Mouse (Mus musculus): ENCODE data around the gene Cnih2. TPM values are rescaled to one million over a fixed set of nuclear protein-coding genes. Genes with fewer than 3 reads are reported as not detected.
"Not testable (repeated sequence)": the region's sequence is repeated elsewhere in the genome, so short reads cannot be mapped to it uniquely, and the experiment has no call there.

The Cnih2 gene
- total RNA-seq, 2 experiments from 2014 or later = 1.8 to 2.1 TPM

GRCm38 (mm10) chr19:5093481-5094242 lies 4.7 kb downstream of the Cnih2 start:
- DNase-seq = no peak

- DNase-seq = no peak
These were observed 6.2 kb downstream of the Cnih2 start for GRCm38 (mm10) chr19:5092083-5092482.

DNA sequence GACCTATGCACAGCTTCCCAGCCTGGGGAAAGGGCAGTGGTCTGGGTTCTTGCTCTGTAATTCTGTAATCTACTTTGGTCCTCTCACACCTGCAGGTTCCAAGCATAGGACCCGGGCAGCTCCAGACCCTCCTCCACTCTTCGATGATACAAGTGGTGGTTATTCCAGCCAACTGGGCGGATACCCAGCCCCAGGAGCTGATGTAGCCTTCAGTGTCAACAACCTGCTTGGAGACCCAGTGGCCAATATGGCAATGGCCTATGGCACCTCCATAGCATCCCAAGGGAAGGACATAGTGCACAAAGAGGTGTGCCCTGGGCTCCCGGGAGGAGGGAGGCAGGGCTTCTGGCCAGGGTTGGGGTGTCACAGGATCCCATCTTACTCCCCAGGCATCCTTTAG lies 9.0 kb downstream of the Cnih2 start:
- DNase-seq = no peak

DNA sequence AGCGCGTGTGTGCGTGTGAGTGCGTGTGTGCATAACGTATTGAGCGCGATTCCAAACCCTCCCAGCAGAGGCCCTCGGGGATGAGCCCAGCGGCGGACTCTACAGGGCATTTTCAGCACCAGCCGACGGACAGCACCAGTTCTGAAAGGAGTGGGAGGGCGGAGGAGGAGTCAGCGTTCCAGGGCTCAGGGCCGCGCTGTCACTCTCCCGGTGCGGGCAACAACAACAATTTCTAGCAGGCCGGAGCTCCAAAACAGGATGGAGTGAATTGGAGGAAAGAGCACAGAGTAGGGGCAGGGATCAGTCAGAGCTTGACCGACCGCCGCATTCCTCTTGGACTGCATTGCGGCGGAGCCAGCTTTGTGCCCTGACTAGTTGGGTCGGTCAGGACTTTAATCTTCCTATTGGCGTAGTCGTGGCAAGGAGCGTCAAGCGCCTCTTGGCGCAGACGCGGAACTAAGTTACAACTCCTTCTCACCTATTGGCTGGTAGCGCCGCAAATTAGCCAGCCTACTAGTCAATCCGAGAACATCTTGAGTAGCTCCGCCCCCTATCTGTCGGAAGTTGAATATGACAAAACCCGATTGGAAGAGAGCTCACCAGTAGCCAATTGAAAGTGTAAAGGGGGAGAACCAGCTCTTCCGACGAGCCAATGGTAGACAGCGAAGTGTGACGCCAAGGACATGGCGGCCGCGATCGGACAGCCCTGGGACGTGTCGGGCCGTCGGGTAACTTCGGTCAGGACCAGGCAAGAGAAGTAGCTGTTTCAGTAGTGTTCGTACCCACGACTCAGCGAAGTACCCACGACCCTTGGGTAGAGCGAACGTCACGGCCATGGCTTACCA lies 10.2 kb downstream of the Cnih2 start, which contains the start of gene Yif1a:
Yif1a (plus strand) TSS at position 655 of the 845 bp plus-strand sequence.
- peak; percentile 97 for DNase-seq

DNA sequence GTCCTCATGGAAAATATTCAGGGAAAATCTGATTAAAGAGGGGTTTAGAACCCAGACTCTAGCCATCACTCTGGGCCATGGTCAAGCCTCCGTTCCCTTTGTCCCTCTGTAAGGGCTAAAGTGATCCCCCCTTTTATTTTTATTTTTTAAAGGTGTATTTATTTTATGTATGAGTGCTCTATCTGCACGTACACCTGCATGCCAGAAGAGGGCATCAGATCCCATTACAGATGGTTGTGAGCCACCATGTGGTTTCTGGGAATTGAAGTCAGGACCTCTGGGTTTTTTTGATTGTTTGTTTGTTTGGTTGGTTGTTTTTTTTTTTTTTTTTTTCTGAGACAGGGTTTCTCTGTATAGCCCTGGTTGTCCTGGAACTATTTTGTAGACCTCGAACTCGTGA lies 11.8 kb downstream of the Cnih2 start:
- not testable (repeated sequence) for DNase-seq

DNA sequence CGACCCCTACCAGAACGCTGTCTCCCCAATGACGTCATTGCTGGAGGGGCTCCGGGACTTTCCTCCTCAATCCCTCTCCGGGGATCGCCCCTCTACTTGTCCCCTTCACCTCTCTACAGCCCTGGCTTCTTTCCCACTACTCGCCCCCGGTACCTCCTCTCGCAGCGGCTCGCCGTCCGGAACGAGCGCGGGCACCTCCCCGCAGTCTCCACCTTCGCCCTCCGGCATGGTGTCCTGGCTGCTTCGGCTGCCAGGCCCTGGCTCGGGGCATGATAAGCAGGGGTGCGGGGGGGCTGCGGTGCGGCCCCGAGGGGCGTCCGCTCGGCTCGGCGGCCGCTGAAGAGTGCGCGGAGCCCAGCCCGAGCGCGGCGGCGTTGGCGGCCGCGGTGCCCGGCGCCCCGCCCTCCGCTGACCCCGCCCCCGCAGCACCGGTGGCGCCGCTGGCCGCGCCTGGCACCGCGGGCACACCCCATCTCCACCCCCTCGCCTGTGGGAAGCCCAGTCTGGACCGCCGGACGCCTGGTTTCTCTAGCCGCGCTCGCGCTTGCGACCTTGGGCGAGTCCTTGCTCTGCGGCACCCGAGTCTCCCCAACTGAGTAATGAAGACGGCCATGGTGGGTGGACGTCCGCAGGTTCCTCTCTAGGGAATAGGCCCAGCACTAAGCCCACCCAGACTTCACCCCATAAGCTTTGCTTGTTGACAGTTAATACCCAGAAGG lies 13.0 kb downstream of the Cnih2 start, which contains the start of gene Tmem151a:
Tmem151a (minus strand) TSS at position 387 of the 719 bp plus-strand sequence.
- peak; percentile 49 for DNase-seq

GRCm38 (mm10) chr19:5084834-5085144 lies 13.5 kb downstream of the Cnih2 start:
- DNase-seq = no peak

DNA sequence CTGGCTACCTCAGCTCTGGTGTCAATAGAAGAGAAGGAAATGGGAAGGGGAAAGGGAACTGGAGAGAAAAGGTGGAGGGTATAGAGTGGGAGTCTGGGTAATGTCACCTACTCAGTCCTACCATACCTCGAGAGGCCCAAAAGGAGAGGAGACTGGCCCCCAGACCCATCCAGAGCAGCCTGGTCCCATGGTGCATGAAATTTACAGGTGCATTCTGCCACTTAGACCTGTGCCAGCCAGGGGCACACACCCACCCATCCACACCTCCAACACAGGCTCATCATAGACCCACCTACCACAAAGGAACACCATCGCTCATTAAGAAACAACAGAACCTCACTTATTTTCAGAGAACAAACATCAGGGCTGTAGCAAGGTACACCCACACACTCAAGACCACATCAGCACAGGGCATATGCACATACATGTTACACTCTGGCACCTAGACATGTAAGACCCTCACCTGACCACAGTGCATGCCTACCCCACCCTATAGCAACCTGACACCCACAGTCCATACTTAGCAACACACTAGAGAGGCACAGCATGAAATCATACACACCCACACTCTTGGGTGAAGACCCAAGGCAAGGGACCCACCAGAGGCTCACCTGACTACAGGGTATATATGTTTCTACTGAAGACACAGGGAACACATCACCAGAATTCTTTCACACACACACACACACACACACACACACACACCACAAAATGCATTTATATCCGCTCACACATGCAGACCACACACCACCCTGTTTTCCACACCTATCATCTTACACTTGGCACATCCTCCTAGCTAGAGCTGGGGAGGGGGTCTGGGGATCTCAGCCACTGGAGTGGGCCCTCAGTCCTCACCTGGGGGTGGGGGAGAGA lies 14.1 kb downstream of the Cnih2 start:
- no peak for DNase-seq

DNA sequence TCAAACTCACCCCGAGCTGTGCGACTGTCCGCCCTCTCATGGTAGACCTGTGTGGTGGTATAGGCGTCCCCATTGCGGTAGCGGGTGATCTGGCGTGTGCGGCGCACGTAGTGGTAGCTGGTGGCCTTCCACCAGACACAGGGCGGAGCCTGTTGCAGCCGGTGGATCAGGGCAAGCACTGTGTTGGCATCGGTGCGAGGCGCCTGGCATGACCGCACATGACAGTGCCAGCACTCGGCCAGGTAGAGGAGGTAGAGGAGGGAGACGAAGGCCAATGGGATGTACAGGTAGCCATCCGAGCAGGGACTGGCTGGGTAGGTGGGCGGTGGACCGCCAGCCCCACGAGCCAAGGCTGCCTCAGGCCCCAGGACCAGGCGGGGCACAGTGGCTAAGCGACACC lies 15.7 kb downstream of the Cnih2 start:
- DNase-seq = no peak

DNA sequence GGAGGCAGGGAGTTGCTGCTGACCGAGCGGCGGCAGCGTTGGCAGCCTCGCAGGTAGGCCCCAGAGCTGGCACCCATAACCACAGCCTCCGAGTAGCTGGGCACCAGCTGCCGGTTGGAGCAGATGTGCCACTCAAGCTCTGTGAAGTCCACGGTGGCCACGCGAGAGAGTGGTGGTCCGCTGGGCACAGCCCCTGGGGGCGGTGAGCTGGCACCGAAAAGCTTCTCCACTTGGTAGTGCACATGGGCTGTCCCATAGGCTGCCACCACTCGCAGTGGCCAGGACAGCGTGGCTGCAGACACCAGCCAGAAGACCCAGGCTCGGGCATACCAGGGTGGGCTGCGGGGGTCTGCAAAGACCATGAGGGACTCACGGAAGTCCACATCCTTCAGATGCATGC lies 16.3 kb downstream of the Cnih2 start:
- DNase-seq = no peak

DNA sequence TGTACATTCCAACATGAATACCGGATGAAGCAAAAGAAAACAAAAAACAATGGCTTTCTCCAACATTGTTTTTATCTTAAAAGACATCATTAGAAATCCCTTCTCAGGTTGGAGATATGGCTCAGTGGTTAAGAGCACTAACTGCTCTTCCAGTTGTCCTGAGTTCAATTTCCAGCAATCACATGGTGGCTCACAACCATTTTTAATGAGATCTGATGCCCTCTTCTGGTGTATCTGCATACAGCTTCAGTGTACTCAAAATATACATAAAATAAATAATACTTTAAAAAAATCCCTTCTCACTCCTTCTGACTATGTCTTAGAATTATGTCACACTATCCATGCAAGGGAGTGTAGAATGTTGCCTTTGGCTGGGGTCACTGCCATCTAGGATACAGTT lies 19.0 kb downstream of the Cnih2 start:
- DNase-seq = no peak

DNA sequence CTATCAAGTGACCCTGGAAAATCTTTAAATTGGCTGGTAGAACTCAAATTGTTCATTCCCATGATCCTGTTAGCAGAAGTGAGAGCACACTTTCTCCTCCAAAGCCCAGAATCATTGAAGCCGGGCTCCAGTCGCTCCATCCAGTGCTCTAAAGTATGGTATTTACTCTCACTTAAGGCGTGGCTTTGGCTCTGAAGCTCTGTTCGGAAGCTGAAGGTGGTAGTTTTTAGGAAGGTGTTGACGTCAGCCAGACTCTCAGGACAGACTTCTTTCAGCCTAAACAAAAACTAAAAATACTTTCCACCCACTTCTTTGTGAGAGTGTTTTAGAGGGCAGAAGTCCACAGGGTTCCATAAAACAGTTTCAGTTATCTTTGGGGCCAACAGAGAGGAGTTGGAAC lies 24.8 kb downstream of the Cnih2 start:
- no peak for DNase-seq

GRCm38 (mm10) chr19:5073028-5073427 lies 25.3 kb downstream of the Cnih2 start:
- DNase-seq = peak; percentile 72

GRCm38 (mm10) chr19:5072389-5073019 lies 25.8 kb downstream of the Cnih2 start:
- DNase-seq = no peak

DNA sequence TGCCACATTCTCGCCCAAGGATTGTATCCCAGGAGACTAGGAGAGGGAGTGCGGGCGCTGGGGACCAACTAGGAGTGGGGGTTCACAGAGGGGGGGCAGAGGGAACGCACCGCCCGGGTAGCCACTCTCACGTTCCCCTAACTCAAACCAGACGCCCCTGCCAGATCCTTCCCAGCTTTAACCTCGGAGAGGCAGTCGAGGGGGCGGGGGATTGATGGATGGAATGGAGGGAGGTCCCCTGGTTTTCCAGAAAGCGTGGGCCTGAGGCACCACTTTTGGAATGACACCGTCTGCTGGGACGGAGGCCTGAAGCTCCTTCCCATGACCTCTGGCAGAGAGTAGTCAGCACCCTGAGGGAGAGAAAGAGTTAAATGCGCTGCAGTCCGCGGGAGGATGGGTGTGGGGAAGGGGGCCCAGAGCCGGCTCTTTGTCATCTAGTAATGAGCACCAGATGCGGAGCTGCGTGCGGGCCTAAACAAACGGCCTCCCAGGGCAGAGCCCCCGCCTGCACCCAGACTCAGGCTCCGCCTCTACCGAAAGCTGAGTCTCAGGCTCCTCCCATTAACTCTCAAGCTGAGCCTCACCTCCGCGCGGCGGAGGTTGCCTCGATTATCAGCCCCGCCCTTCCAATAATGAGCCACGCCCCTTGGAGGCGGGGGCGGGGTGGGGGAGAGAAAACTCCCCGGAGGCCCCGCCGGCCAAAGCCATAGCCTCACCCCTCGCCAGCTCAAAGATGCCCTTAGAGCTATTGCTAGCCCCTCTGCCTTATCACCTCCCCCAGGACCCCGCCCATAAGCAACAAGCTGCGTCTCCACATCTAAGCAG lies 26.6 kb downstream of the Cnih2 start:
- peak; percentile 76 for DNase-seq

DNA sequence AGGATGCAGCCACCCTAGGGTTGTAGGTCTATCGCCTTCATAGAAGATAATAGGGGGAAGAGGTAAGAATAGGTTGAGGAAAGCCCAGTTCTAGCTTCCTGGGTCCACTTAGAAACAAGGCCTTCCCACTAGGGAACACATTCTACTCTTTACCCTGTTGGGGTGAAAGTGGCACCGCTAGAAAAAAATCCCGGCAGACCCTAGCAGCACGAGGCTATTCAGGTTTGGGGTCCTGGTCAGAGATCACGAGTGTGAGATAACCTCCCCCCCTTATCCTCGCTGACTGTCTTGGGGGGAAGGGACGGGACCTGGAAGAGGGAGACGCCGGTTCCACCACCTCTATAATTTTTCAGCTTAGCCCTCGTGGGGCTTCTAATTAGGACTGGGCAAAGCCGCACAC lies 27.2 kb downstream of the Cnih2 start:
- DNase-seq = no peak

DNA sequence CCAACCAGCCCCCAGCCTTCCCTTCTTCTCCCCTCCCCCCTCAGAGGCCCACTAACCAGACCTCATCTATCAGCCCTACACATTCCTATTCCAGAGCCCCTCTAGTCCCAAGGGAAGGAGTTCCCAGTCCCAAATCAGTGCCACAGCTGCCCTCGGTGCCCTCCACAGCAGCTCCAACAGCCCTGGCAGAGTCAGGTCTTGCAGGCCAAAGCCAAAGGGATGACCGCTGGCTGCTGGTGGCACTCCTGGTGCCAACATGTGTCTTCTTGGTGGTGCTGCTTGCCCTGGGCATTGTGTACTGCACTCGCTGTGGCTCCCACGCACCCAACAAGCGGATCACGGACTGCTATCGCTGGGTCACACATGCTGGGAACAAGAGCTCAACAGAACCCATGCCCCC lies 28.3 kb downstream of the Cnih2 start:
- DNase-seq = no peak

GRCm38 (mm10) chr19:5069486-5069885 lies 28.8 kb downstream of the Cnih2 start:
- DNase-seq = no peak

GRCm38 (mm10) chr19:5068570-5069234 lies 29.6 kb downstream of the Cnih2 start:
- no peak for DNase-seq
